Mouse (Mus musculus) midbrain, embryonic 16.5 days (tissue): ENCODE measurements around the gene Tarbp2. TPM values are rescaled to one million over a fixed set of nuclear protein-coding genes. Genes with fewer than 3 reads are reported as not detected.

Experiments
- ATAC-seq: fragments of 200-750 bp; cut with Nextera tagmentation; 2 replicates; pipeline ENCODE4 v1.8.0; 2017; ENCODE audit warnings: moderate TSS enrichment
- H3K27ac ChIP-seq: fragments of 300-500 bp; sonication (generic); 2 replicates; pipeline ENCODE4 v1.5.1; 2014; ENCODE audit warnings: mild to moderate bottlenecking, low read length, mixed read lengths
- H3K27me3 ChIP-seq: fragments of 300-500 bp; sonication (generic); 2 replicates; pipeline ENCODE4 v1.6.1; 2014; ENCODE audit warnings: low read depth, low read length, mixed read lengths; ENCODE audit not compliant: control insufficient read depth, insufficient read depth
- H3K36me3 ChIP-seq: fragments of 300-500 bp; sonication (generic); 2 replicates; pipeline ENCODE4 v1.6.1; 2014; ENCODE audit warnings: mild to moderate bottlenecking, low read length, moderate library complexity, mixed read lengths; ENCODE audit not compliant: control insufficient read depth, insufficient read depth
- H3K4me1 ChIP-seq: fragments of 300-500 bp; sonication (generic); 2 replicates; pipeline ENCODE4 v1.6.1; 2014; ENCODE audit warnings: mild to moderate bottlenecking, low read length, mixed read lengths; ENCODE audit not compliant: control insufficient read depth, insufficient read depth
- H3K4me2 ChIP-seq: fragments of 300-500 bp; sonication (generic); 2 replicates; pipeline ENCODE4 v1.6.1; 2014; ENCODE audit warnings: mild to moderate bottlenecking, low read length, mixed read lengths
- H3K4me3 ChIP-seq: fragments of 300-500 bp; sonication (generic); 2 replicates; pipeline ENCODE4 v1.5.1; 2014; ENCODE audit warnings: low read depth, mild to moderate bottlenecking, low read length, moderate library complexity, mixed read lengths
- H3K9ac ChIP-seq: fragments of 300-500 bp; sonication (generic); 2 replicates; pipeline ENCODE4 v1.6.1; 2014; ENCODE audit warnings: low read depth, low read length, mixed read lengths
- H3K9me3 ChIP-seq: fragments of 300-500 bp; sonication (generic); replicated peaks from 2 replicates; pipeline ENCODE4 v1.6.1; 2014; ENCODE audit warnings: mild to moderate bottlenecking, low read length, mixed read lengths; ENCODE audit not compliant: control insufficient read depth, poor library complexity, severe bottlenecking
- WGBS: fragments of 180-500 bp; shearing (Covaris S2); extraction: QIAGEN DNeasy Blood & Tissue Kit; methylation state at CpG from one replicate; pipeline ENCODE4 v1.1.7; 2014; 5-methylcytosine and 5-hydroxymethylcytosine counted together
- polyA plus RNA-seq: library from polyadenylated mRNA; unstranded; fragments of >200 nt; fragmentation: Nextera tagmentation; extraction: Ambion mirVana; gene quantifications from 2 replicates; pipeline ENCODE4 v1.2.1, GENCODE M21; 2015

The Tarbp2 gene
- polyA plus RNA-seq, 1 experiment from 2014 or later, result 105 TPM

- ATAC-seq, result no peak
- no peak within 1 kb of the TSS for H3K4me2 ChIP-seq
- no peaks in the 10 kb centered on the region for H3K9me3 ChIP-seq
- peaks cover 2% of the 10 kb centered on the region; the same call in 1 of the 2 replicates for H3K4me1 ChIP-seq
- H3K9ac ChIP-seq, result no peak within 1 kb of the TSS
- H3K36me3 ChIP-seq, result peaks cover 54% of the 10 kb centered on the region
- 100% methylated on average over 1 of the region's 1 CpGs for WGBS
- no peaks in the 10 kb centered on the region for H3K27me3 ChIP-seq
- H3K27ac ChIP-seq, result no peak within 1 kb of the TSS
- no peak within 1 kb of the TSS for H3K4me3 ChIP-seq
These were observed 14.5 kb upstream of the Tarbp2 start, which contains the start of gene Gm10337 for GRCm38 (mm10) chr15:102503447-102503846. Gene Gm10337, plus strand, starts transcription at chr15:102503722.

- Histone ChIP-seq H3K9ac (no peak overlapping the region), H3K4me1 (peaks cover 6% of the 10 kb centered on the region), H3K27ac (no peak overlapping the region), H3K4me3 (no peak overlapping the region), H3K9me3 (no peaks in the 10 kb centered on the region), H3K4me2 (no peak overlapping the region), H3K27me3 (no peaks in the 10 kb centered on the region), H3K36me3 (peaks cover 54% of the 10 kb centered on the region)
- WGBS, result 95% methylated on average over 9 of the region's 9 CpGs
- no peak for ATAC-seq
These were observed 13.8 kb upstream of the Tarbp2 start for GRCm38 (mm10) chr15:102503924-102504782.

- no peak overlapping the region for H3K9ac ChIP-seq
- peaks cover 14% of the 10 kb centered on the region for H3K4me1 ChIP-seq
- ATAC-seq, result no peak
- no peak overlapping the region for H3K4me2 ChIP-seq
- H3K36me3 ChIP-seq, result peaks cover 45% of the 10 kb centered on the region
- H3K27me3 ChIP-seq, result no peaks in the 10 kb centered on the region
- H3K27ac ChIP-seq, result no peak overlapping the region
- no peak overlapping the region for H3K4me3 ChIP-seq
- no peaks in the 10 kb centered on the region for H3K9me3 ChIP-seq
- 76% methylated on average over 12 of the region's 12 CpGs for WGBS
These were observed 12.8 kb upstream of the Tarbp2 start for GRCm38 (mm10) chr15:102505073-102505769.

DNA sequence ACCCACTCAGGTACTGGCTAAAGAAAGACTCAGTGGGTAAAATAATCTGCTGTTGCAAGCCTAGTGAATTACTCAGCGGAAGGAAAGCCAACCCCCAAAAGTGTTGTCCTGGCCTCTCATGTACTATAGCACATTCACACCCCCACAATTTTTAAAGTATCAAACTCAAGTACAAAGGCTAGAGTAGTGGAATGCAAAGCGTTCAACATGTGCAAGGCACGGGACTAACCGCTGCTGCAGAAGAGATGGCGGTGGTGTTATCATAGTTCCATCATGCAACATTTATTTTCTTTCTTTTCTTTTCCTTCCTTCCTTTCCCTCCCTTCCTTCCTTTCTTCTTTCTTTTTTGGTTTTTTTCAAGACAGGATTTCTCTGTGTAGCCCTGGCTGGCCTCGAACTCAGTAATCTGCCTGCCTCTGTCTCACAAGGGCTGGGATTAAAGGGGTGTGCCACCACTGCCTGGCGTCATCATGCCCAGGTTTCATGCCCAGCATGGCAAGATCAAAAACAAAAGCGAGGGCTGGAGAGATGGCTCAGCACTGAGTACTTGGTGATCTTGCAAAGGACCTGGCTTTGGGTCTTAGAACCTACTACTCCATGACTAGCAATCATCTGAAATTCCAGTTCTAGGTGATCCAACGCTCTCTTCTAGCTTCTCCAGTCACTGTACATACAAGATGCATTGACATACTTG is 12.1 kb upstream of the Tarbp2 start:
- Histone ChIP-seq H3K36me3 (peaks cover 39% of the 10 kb centered on the region), H3K4me3 (no peak overlapping the region), H3K27me3 (no peaks in the 10 kb centered on the region), H3K4me2 (no peak overlapping the region), H3K4me1 (peaks cover 17% of the 10 kb centered on the region), H3K27ac (no peak overlapping the region), H3K9me3 (no peaks in the 10 kb centered on the region), H3K9ac (no peak overlapping the region)
- 91% methylated on average over 9 of the region's 9 CpGs for WGBS
- no peak for ATAC-seq

DNA sequence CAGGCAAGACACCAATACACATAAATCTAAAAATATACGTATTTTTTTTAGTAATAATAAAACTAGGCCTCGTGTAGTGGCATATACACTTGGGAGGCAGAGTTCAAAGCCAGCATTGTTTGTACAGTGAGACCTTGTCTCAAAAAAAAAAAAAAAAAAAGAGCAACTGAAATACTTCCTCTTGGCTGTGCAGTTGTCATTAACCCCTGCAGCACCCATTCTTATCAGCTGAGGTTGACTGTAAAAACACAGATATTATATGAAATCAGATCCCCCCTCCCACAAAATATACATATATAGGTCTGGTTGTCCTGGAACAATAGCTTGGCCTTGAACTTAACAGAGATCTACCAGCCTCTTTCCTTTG is 11.5 kb upstream of the Tarbp2 start:
- WGBS, result 73% methylated on average over 2 of the region's 2 CpGs
- peaks cover 34% of the 10 kb centered on the region for H3K36me3 ChIP-seq
- no peaks in the 10 kb centered on the region for H3K9me3 ChIP-seq
- no peak for ATAC-seq
- no peaks in the 10 kb centered on the region for H3K27me3 ChIP-seq
- H3K4me2 ChIP-seq, result no peak overlapping the region
- H3K4me1 ChIP-seq, result peaks cover 22% of the 10 kb centered on the region
- H3K4me3 ChIP-seq, result no peak overlapping the region
- no peak overlapping the region for H3K27ac ChIP-seq
- no peak overlapping the region for H3K9ac ChIP-seq

DNA sequence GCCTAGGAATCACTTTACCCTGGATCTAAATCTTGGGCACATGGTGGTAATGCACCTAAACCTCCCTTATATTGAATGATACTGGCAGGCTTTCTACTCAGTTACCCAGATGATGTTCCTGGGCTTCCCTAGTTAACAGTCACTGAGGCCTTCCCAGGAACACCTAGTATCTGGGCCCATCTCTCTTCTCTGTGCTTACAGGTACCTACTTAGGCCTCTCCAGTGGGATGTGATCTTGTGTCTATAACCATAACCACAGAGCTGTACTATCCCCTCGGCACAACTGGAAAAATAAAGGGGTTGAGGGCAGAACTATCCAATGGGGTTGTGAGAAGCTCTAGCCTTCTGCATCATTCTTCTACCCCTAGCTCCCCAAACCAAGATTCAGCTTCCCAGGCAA is 11.1 kb upstream of the Tarbp2 start:
- ATAC-seq, result no peak
- Histone ChIP-seq H3K4me3 (no peak overlapping the region), H3K4me2 (no peak overlapping the region), H3K27ac (no peak overlapping the region), H3K36me3 (peaks cover 31% of the 10 kb centered on the region), H3K9me3 (no peaks in the 10 kb centered on the region), H3K9ac (no peak overlapping the region), H3K4me1 (peaks cover 26% of the 10 kb centered on the region), H3K27me3 (no peaks in the 10 kb centered on the region)
- WGBS, result 95% methylated on average over 1 of the region's 1 CpGs

DNA sequence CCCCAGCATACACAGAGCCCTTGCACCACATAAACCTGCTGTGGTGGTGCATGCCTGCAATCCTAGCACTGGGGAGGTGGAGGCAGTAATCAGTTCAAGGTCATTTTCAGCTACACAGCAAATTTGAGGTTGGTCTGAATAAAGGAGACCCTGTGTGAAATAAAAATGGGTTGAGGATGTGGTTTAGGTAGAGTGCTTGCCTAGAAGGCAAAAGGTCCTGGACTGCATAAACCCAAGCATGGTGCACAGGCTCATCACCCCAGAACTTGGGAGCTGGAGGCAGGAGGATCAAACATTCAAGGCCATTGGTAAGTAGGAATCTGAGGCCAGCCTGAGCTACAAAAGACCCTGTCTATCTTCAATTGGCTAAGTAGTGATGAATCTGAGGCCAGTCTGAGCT is 10.4 kb upstream of the Tarbp2 start:
- Histone ChIP-seq H3K4me3 (no peak overlapping the region), H3K27me3 (no peaks in the 10 kb centered on the region), H3K9me3 (no peaks in the 10 kb centered on the region), H3K4me1 (peaks cover 33% of the 10 kb centered on the region), H3K36me3 (peaks cover 24% of the 10 kb centered on the region), H3K4me2 (no peak overlapping the region), H3K9ac (no peak overlapping the region), H3K27ac (no peak overlapping the region)
- no peak for ATAC-seq

DNA sequence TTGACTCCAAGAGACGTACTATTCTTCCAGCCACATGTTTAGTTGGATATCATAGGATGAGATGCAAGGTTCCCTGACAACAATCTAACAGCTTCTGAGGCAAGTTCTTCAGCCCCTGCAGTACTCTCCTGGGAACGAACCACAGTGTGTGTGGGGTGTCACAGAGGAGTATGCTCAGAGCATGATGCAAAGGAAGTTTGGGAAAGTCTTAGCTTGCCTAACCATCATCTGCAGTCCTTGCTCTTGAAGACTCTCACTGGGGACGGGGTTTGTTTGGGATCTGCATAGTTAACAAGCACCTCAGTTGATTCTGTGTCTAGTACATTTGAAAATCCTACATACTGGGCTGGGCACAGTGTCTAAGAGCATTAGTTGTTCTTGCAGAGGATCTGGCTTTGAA is 9.7 kb upstream of the Tarbp2 start:
- Histone ChIP-seq H3K4me1 (peaks cover 38% of the 10 kb centered on the region), H3K9ac (no peak overlapping the region)
- WGBS, result 85% methylated on average over 3 of the region's 3 CpGs

More for the DNA sequence above, 9.7 kb upstream of the Tarbp2 start:
- no peaks in the 10 kb centered on the region for H3K9me3 ChIP-seq
- H3K27me3 ChIP-seq, result no peaks in the 10 kb centered on the region
- no peak overlapping the region for H3K4me3 ChIP-seq
- H3K4me2 ChIP-seq, result no peak overlapping the region
- H3K27ac ChIP-seq, result no peak overlapping the region
- peaks cover 24% of the 10 kb centered on the region for H3K36me3 ChIP-seq
- no peak for ATAC-seq
